8 mouse cellular contexts compared by ENCODE assay signal in the genomic region with DNA sequence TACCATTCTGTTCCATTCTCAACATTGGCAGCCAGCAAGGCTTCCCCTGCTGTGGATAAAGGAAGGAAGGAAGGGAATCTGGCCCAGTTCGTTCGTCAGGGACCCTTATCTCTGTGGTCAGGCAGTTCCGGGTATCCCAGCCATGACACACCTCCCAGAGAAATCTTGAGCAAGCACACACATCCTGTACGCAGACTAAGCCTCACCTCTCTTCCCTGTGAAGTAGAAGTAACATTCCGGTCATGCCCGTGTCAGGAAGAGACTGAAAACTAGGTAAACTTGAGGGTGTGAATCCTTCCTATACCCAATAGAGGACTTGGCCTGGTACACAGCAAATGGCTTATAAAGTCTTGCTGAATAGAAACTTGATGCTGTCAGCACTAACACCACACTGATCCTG. TPM values are rescaled to one million over a fixed set of nuclear protein-coding genes. Genes with fewer than 3 reads are reported as not detected.
DNase-seq lines count a peak whose midpoint lies in the region; ATAC-seq and TF ChIP-seq lines count a peak whose summit lies in the region.

No protein-coding gene starts in this region.

- no peak overlapping the region for H3K9ac ChIP-seq in embryonic facial prominence, embryonic 14.5 days (ENCODE audit: low read depth, low read length)
- no peak overlapping the region for H3K9ac ChIP-seq in lung, embryonic 16.5 days (ENCODE audit: low read length)
- H3K9ac ChIP-seq in hindbrain, embryonic 16.5 days (ENCODE audit: low read depth, low read length), result no peak overlapping the region

- TF ChIP-seq POLR2A in cerebellum, adult 2 months (IDR thresholded peaks at IDR 0.05; ENCODE audit: borderline replicate concordance, insufficient read depth, low read length), result no peak

- no peak overlapping the region for H3K4me3 ChIP-seq in embryonic facial prominence, embryonic 14.5 days (ENCODE audit: low read depth, low read length)
- H3K4me3 ChIP-seq in lung, embryonic 16.5 days (ENCODE audit: low read length), result no peak overlapping the region
- no peak overlapping the region for H3K4me3 ChIP-seq in cerebellum, adult 2 months (replicated peaks; ENCODE audit: insufficient read depth, low read depth, low read length)
- H3K4me3 ChIP-seq in hindbrain, embryonic 16.5 days (ENCODE audit: low read length), result no peak overlapping the region

- WGBS in embryonic facial prominence, embryonic 14.5 days, result 56% methylated on average over 6 of the region's 6 CpGs
- WGBS in lung, embryonic 16.5 days, result 13% methylated on average over 6 of the region's 6 CpGs
- WGBS in cerebellum, adult 2 months, result 49% methylated on average over 6 of the region's 6 CpGs
- 59% methylated on average over 6 of the region's 6 CpGs for WGBS in hindbrain, embryonic 16.5 days

- no peak for TF ChIP-seq CTCF in cerebellum, adult 2 months (IDR thresholded peaks at IDR 0.05; ENCODE audit: borderline replicate concordance, insufficient read depth, low read depth, low read length)

- H3K27me3 ChIP-seq in embryonic facial prominence, embryonic 14.5 days (replicated peaks; ENCODE audit: control insufficient read depth, insufficient read depth, low read length), result no peaks in the 10 kb centered on the region
- H3K27me3 ChIP-seq in lung, embryonic 16.5 days (ENCODE audit: control insufficient read depth, insufficient read depth, low read depth, low read length), result no peaks in the 10 kb centered on the region
- no peaks in the 10 kb centered on the region for H3K27me3 ChIP-seq in cerebellum, adult 2 months (ENCODE audit: control insufficient read depth, insufficient read depth, low read length)
- no peaks in the 10 kb centered on the region for H3K27me3 ChIP-seq in hindbrain, embryonic 16.5 days (replicated peaks; ENCODE audit: control insufficient read depth, insufficient read depth, low read length)

- H3K4me1 ChIP-seq in embryonic facial prominence, embryonic 14.5 days (ENCODE audit: control insufficient read depth, insufficient read depth, low read length), result peaks cover 44% of the 10 kb centered on the region
- peaks cover 80% of the 10 kb centered on the region for H3K4me1 ChIP-seq in lung, embryonic 16.5 days (replicated peaks; ENCODE audit: control insufficient read depth, insufficient read depth, low read length)
- H3K4me1 ChIP-seq in cerebellum, adult 2 months (ENCODE audit: control insufficient read depth, insufficient read depth, low read length), result peaks cover 65% of the 10 kb centered on the region
- H3K4me1 ChIP-seq in hindbrain, embryonic 16.5 days (ENCODE audit: control insufficient read depth, insufficient read depth, low read depth, low read length), result peaks cover 30% of the 10 kb centered on the region

- H3K4me2 ChIP-seq in embryonic facial prominence, embryonic 14.5 days (ENCODE audit: low read depth, low read length), result no peak overlapping the region
- no peak overlapping the region for H3K4me2 ChIP-seq in lung, embryonic 16.5 days (ENCODE audit: low read depth, low read length)
- H3K4me2 ChIP-seq in hindbrain, embryonic 16.5 days (ENCODE audit: low read length), result no peak overlapping the region

- ATAC-seq in embryonic facial prominence, embryonic 14.5 days (ENCODE audit: low read depth), result 0 out of 2 replicates have a peak, but pooled peaks have one; percentile 13
- ATAC-seq in lung, embryonic 16.5 days (ENCODE audit: low read depth), result peak; percentile 59
- no peak for ATAC-seq in hindbrain, embryonic 16.5 days

- peak; percentile 53 for DNase-seq in NIH3T3 (ENCODE audit: low read depth)
- DNase-seq in embryonic facial prominence, embryonic 14.5 days (ENCODE audit: low spot score), result no peak
- peak; percentile 52 for DNase-seq in kidney, adult 18-20 months
- DNase-seq in cerebellum, adult 2 months, result no peak
- DNase-seq in thymus, postnatal 0 days (ENCODE audit: low spot score), result no peak
- DNase-seq in spleen, postnatal 14 days (ENCODE audit: low spot score in 2 of 2), result no peak

- H3K9me3 ChIP-seq in embryonic facial prominence, embryonic 14.5 days (ENCODE audit: control insufficient read depth, low read length), result no peaks in the 10 kb centered on the region
- no peaks in the 10 kb centered on the region for H3K9me3 ChIP-seq in lung, embryonic 16.5 days (ENCODE audit: control insufficient read depth, low read length)
- no peaks in the 10 kb centered on the region for H3K9me3 ChIP-seq in hindbrain, embryonic 16.5 days (ENCODE audit: control insufficient read depth, low read length)

- H3K36me3 ChIP-seq in embryonic facial prominence, embryonic 14.5 days (ENCODE audit: control insufficient read depth, insufficient read depth, low read length), result no peaks in the 10 kb centered on the region
- no peaks in the 10 kb centered on the region for H3K36me3 ChIP-seq in lung, embryonic 16.5 days (ENCODE audit: control insufficient read depth, insufficient read depth, low read length)
- no peaks in the 10 kb centered on the region for H3K36me3 ChIP-seq in hindbrain, embryonic 16.5 days (ENCODE audit: control insufficient read depth, insufficient read depth, low read length)

- H3K27ac ChIP-seq in embryonic facial prominence, embryonic 14.5 days (replicated peaks; ENCODE audit: low read depth, low read length), result no peak overlapping the region
- H3K27ac ChIP-seq in lung, embryonic 16.5 days (ENCODE audit: low read length), result peak overlapping the region; percentile 78
- H3K27ac ChIP-seq in cerebellum, adult 2 months (ENCODE audit: insufficient read depth, low read length), result no peak overlapping the region
- no peak overlapping the region for H3K27ac ChIP-seq in hindbrain, embryonic 16.5 days (ENCODE audit: low read depth, low read length)

RNA-seq across cellular contexts. Expression of a gene that starts 21.9 kb away (rescaled TPM):
- 95.1 and 117 TPM in 2 replicates for polyA plus RNA-seq in embryonic facial prominence, embryonic 14.5 days (2014; fragmentation: Nextera tagmentation; extraction: Ambion mirVana)
- polyA plus RNA-seq in lung, embryonic 16.5 days (2015; fragmentation: Nextera tagmentation; extraction: Ambion mirVana), result 117 and 122 TPM in 2 replicates
- polyA plus RNA-seq in cerebellum, adult 2 months (2012; rRNA removed), result 26.8 and 28.0 TPM in 2 replicates
- polyA plus RNA-seq in thymus, postnatal 0 days (2015; fragmentation: Nextera tagmentation; extraction: Ambion mirVana), result 13.4 and 14.5 TPM in 2 replicates
- 65.4 and 72.4 TPM in 2 replicates for polyA plus RNA-seq in hindbrain, embryonic 16.5 days (2015; fragmentation: Nextera tagmentation; extraction: Ambion mirVana)

Comparison
In these comparisons a context has a peak if more than half of its experiments do, and no peak if none do; other contexts are left out.
1. DNase-seq: peak in NIH3T3 (single experiment) and kidney, adult 18-20 months (single experiment); none in embryonic facial prominence, embryonic 14.5 days (single experiment), cerebellum, adult 2 months (0 of 2), thymus, postnatal 0 days (single experiment) and spleen, postnatal 14 days (0 of 2).